Mouse (Mus musculus): ENCODE results near the gene Cdkal1.
A peak's percentile ranks its signal among the peaks of the same experiment; 100 is the strongest.

The Cdkal1 gene

DNA sequence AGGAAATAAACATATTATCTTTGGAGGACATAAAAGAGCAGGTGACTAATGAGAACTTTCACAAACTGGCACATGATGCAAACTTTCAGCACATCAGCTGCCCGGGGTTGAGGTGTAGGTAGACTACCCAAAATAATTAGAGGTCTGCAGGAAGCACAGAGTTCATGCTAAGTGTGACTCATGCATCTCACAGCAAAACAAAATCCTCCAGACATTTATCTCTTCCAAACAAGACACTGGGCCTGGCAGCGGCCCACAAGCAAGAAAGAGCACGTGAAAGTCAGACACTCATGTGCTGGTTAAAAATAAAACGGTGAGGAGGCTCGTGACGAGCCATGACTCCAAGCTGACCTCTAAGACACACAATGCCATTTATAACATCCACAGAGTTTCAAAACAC is 217.7 kb downstream of the Cdkal1 start:
- DNase-seq (ENCODE audit: low read depth, low spot score) = peak; percentile 35

DNA sequence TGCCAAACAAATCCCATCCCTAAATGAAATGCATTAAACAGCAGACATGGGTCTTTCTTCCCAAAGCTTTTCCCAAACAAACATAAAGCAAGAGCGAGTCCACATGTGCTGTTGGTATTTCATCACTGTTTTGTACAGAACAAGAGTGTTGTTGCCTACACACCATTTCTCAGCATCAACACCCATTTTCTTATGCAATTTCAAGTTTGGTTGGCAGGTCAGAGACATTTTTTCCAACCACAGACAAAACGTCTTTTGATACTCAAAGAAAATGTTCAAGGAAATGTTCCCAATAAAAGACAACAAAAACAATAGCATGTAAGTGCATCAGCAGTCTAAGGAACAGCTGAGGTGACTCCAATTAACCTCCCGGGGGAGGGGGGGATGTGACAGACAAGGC is 219.9 kb downstream of the Cdkal1 start:
- DNase-seq (ENCODE audit: low read depth, low spot score) = no peak

DNA sequence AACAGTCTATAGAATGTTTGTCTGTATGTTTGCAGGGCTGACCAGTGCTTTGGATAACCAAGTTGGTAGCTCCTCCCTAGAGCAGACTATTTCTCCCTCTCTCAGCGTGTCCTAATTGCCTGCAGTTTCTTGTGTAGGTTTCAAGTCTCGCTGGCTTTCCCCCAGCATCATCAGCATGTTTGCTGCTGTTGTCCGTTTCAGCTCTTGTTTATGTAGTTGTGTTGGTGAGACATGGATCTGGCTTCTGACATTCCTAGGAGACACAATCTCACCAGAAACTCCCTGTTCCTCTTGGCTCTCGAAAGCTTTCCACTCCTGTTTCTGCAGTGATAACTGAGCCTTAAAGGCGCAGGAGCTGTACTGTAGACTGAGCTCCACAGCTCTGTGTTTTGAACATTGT is 224.1 kb downstream of the Cdkal1 start:
- DNase-seq (ENCODE audit: low read depth, low spot score) = peak; percentile 17

- DNase-seq (ENCODE audit: low read depth, low spot score) = peak; percentile 23
Measured at GRCm38 (mm10) chr13:29628607-29629006, 226.9 kb downstream of the Cdkal1 start.

DNA sequence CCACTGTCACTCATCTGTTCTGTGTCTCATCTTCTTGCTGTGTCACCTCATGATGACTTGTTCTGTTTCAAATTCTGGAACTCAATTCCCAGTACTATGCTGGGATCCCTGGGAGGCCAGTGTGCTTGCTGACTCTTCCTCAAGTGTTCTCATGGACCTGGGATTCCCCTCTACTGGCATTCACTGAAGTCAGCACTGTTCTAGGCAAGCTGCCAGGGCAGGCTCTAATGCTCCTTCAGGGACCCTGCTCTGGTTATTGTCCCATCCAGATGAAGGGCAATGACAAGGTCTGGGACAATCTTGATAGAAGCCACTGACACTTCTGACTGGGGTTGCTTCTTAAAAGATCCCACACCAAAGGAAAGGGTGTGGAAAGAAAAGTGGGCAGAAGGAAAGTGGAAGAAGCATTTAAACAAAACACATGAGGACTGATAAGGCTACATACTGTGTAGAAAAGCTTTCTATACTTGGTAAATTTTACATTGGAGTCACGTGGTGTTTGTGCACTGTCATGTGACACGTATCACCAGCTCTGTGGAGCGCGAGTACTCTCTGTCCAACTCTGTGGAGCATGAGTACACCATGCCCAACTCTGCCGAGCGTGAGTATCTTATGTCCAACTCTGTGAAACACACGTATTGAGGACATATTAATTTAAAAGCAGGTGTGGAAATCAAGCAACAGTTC is 227.9 kb downstream of the Cdkal1 start:
- no peak for DNase-seq (ENCODE audit: low read depth, low spot score)

GRCm38 (mm10) chr13:29624929-29625328 is 230.5 kb downstream of the Cdkal1 start:
- no peak for DNase-seq (ENCODE audit: low read depth, low spot score)

DNA sequence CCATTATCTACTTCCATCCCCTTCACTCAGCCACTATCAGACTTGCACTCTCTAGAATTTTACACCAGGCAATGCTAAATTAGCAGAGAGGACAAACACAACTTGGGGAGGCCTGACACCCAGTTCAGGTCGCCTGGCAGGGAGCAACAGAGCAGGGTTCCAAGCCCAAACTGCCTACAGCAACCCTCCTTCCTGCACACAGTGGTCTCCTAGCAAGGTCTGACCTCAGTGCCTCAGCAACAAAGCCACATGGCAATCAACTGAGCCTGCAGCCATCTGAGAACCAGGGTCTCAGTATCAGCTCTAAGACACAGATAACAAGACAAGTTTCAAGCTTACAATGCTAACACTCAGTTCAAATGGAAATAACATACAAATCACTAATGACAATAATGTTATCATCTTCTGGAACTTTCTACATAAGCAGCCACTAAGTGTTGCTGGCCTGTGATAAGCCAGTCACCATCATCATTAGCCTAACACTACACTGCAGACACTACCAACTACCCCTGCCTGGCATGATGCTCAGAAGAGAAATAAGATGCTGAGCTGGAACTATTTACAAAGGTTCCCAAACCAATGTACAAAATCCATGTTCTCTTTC is 231.7 kb downstream of the Cdkal1 start:
- no peak for DNase-seq (ENCODE audit: low read depth, low spot score)

DNA sequence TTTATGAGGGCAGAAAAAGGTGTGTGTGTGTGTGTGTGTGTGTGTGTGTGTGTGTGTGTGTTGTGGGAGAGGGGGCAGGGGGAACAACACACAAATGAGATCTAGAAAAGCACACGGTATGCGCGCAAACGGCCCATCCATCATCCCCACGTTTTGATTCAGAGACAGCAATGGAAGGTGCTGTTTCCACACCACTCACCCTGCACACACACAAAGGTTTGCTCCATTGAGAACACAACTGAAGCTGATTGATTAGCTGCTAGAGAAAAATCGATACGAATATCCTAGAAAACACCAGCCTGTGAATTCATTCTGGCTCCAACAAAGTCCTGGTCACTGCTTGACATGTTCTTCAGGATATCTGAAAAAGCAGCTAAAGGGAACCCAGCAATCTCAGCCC is 233.6 kb downstream of the Cdkal1 start:
- DNase-seq (ENCODE audit: low read depth, low spot score) = no peak

DNA sequence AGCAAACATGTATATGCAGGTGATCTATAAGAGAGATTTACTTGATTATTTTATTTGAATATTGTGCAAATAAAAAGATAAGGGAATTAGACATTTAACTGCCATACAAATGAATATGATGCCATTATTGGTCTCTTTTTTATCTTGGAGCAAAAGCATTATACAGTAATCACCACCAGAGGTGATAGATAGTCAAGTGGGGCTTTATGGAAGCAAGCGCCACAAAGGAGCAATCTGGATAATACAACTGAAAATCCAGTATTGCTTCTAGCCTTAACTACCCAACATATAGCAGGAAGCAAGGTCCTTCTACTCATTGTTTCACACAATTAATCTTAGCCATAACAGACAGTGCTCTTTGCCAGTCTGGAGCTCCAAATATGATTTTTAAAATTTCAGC is 234.1 kb downstream of the Cdkal1 start:
- no peak for DNase-seq (ENCODE audit: low read depth, low spot score)

- no peak for DNase-seq (ENCODE audit: low read depth, low spot score)
Measured at GRCm38 (mm10) chr13:29620826-29621225, 234.6 kb downstream of the Cdkal1 start.

- DNase-seq (ENCODE audit: low read depth, low spot score) = no peak
Measured at GRCm38 (mm10) chr13:29616654-29617171, 238.8 kb downstream of the Cdkal1 start.

- DNase-seq (ENCODE audit: low read depth, low spot score) = no peak
Measured at GRCm38 (mm10) chr13:29615987-29616386, 239.5 kb downstream of the Cdkal1 start.

DNA sequence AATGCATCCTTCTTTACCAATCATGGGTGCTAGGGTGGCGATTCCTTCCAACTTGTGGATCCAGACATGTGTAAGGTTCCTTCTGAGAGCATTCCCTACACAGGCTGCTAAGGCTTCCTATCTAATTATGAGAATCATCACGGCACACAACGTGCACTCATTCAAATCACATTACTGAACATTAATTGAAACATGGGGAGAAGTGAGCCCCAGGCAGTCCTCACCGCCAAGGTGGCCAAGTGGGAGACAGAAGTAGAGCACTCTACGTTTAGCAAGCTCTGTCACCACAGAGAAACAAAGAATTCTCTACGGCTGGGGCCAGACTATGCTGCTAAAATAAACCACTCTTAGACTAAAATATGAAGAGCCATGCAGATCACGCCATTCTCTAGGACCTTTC is 240.4 kb downstream of the Cdkal1 start:
- no peak for DNase-seq (ENCODE audit: low read depth, low spot score)

DNA sequence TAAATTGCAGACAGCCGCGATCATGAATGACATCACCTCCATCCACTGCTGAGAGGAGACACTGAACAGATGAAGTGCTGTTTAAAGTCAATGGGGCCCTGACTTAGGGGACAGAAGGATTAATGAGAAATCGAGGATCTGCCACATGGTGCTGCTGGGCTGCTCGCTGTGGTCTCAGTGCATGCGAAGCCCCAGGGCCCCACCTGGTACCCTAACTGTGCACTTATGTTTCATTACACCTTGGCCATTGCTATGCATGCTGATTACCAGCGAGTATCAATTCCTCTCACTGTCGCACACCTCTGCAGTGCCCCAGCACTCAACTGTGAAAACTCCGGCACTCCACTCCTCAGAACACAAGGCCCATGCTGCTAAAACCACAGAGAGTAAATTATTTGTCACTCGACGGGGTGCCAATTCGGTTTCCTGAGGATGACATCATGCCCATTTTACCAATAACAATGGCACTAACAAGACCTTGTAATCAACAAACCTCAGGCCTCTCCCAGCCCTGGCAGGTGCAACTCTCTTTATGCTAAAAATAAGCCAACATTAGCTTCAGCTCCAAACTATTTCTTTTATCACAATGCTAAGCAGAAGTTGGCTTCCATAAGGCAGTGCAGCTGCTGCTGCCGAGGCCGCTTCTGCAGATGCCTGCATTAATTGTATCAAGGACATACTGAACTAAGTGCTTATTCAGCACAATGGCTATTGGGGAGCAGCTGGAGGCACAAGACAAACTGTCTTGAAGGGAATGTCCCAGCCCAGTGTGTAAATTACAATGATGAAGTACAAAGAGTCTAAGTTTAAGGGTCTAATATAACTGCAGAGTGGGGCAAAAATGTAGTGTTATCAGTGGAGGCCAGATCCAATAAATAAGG is 245.2 kb downstream of the Cdkal1 start:
- peak; percentile 56 for DNase-seq (ENCODE audit: low read depth, low spot score)

- no peak for DNase-seq (ENCODE audit: low read depth, low spot score)
Measured at GRCm38 (mm10) chr13:29609441-29609840, 246.0 kb downstream of the Cdkal1 start.

GRCm38 (mm10) chr13:29604241-29604640 is 251.2 kb downstream of the Cdkal1 start:
- peak; percentile 73 for DNase-seq (ENCODE audit: low read depth, low spot score)

DNA sequence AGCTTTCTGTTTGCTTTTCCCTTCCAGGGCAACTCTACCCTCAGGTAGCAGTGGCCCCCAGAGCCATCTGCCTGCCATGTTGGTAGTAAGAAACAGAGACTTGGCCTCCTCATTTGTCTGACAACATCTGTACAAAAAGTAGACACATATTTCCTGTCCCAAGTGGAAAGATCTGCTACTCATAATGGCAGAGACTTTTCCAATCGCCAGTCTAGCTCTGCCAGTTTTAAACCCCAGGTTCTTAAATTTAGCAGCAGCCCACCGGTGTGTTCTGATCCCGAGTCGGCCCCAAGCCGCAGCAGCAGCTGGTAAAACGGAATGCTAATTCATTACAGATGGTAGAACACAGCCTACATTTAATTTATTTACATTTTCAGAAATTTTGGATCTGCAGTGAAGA is 251.9 kb downstream of the Cdkal1 start:
- no peak for DNase-seq (ENCODE audit: low read depth, low spot score)

DNA sequence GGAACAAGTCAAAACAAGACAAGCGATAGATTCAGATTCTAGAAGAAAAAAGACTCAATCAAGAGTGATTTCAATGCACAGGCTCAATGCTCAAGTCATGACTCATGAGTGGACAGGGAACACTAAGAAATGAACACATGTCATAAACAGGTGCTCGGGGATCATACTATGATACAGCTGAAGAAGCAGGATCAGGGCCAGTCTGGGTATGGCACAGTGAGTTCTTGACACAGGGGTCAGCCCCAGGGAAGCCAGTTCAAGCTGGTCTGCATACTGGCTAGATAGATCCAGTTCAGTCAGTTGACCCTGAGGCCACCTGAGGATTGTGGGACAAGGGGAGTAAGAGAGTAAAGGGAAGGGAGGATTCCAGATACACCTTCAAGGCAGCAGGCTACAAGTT is 254.4 kb downstream of the Cdkal1 start:
- no peak for DNase-seq (ENCODE audit: low read depth, low spot score)

DNA sequence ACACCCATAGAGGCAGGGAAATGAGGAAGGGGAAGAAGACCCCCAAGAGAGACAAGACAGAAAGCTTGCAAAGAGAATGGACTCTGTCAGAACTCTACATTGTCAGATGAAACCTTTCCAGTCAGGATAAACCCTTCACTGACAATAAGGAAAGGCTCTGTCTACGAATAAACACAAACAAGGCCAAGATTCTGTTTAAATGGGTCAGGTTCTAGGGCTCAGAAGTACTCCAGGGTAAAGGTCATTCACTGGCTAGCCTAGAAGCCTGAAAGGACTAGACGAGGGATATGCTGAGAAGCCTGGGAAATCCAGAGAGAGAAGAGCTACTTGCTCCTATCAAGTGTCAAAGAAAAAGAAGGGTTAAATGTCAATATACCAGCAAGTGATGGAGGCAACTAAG is 255.8 kb downstream of the Cdkal1 start:
- DNase-seq (ENCODE audit: low read depth, low spot score) = no peak

DNA sequence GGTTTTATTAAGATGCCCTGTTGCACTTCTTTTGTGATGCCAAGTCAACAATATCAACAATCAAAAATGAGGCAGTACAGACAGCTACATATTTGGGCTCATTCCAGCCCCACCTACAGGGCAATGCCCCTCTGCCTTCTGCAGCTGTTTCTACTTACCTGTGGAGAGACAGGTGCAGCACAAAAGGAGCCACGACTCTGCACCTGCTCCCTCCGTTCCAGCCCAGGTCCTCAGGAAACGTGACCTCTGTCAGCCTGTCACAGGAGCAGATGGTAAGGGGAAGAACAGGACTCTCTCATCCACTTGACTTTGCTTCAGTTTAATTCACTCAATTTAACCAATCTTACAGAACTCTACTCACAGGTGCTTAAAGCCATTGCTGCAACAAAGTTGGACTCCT is 258.7 kb downstream of the Cdkal1 start:
- DNase-seq (ENCODE audit: low read depth, low spot score) = no peak

DNA sequence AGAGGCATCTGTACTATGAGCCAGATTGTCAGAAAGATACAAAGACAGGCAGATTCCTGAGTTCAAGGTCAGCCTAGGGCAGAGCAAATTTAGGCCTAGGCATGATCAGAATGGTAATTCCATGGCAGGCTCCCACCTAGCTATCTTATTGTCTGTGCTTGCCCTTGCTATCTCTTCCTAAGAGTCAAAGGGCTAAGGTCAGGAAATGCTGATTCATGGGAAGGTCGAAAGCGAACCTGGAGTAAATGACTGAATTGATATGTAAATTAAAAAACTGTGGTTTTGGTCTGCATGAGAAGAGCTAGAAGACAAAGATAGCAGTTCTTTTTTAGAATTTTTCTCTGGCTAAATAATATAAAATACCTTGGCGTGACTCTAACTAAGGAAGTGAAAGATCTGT is 262.4 kb downstream of the Cdkal1 start:
- no peak for DNase-seq (ENCODE audit: low read depth, low spot score)

GRCm38 (mm10) chr13:29590685-29591084 is 264.8 kb downstream of the Cdkal1 start:
- DNase-seq (ENCODE audit: low read depth, low spot score) = no peak
